Mouse (Mus musculus): ENCODE data around the gene Pex11a. TPM values are rescaled to one million over a fixed set of nuclear protein-coding genes. Genes with fewer than 3 reads are reported as not detected.
A peak's percentile ranks its signal among the peaks of the same experiment; 100 is the strongest.
"Not testable (repeated sequence)": the region's sequence is repeated elsewhere in the genome, so short reads cannot be mapped to it uniquely, and the experiment has no call there.

Pex11a gene
- 10.0 and 14.5 TPM in 2 replicates for polyA plus RNA-seq (2015; fragmentation: Nextera tagmentation; extraction: Ambion mirVana)

DNA sequence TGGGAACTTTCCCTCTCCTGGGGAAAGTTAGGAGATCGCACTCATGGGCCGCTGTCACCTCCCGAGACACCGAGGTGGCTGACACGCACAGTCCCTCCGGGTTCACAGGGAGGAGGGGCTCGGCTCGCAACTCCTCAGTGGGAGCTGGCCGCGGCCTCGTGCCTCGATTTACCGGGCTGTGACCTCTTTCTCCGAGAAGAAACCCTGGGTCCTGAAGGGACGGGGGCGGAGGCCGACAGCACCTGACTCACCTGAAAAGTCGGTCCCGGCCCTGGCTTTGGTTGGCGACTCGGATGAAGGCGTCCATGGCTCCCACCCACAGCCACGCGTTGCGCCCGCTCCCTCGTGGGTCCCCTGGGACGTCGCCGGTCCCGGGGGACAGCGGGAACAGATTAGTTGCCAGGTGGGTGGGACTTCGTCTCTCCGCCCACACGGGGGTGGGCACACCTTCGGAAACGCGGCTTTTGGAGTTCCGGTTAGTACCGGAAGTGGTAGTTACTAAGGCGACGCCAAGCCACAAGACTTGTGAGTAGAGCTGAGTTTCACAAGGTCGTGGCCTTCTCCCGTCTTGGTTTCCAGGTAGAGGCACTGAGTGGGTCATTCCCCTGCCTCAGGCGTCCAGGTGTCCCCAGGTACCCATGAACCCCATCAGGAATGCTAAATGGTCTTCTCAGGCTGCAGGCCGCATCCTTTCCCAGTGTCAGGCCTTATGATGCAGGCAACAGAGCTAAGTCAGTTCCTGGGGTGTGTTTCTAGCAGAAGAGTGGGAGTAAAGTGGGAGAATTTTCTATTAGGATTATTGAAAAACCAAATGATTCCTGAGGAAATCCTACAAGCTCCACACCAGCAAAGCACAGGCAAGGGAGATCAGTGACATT lies at the start of gene Pex11a, which contains the start of gene Wdr93:
Gene Pex11a, minus strand, starts transcription at position 473 of the 878 bp plus-strand sequence.
Gene Wdr93, plus strand, starts transcription at position 505 of the 878 bp plus-strand sequence.
- 2% methylated on average over 44 of the region's 46 CpGs for whole genome bisulfite sequencing
- H3K4me2 ChIP-seq (ENCODE audit: low read depth, low read length) = peak within 1 kb of the TSS; percentile 96
- peak within 1 kb of the TSS; percentile 80 for H3K4me3 ChIP-seq (ENCODE audit: low read length)
- no peaks in the 10 kb centered on the region for H3K27me3 ChIP-seq (ENCODE audit: control insufficient read depth, insufficient read depth, low read depth, low read length)
- ATAC-seq (ENCODE audit: low read depth) = peak; percentile 90
- H3K9me3 ChIP-seq (ENCODE audit: control insufficient read depth, low read length) = no peaks in the 10 kb centered on the region
- H3K27ac ChIP-seq (ENCODE audit: low read length) = no peak within 1 kb of the TSS
- H3K4me1 ChIP-seq (replicated peaks; ENCODE audit: control insufficient read depth, insufficient read depth, low read length) = peaks cover 3% of the 10 kb centered on the region
- H3K9ac ChIP-seq (ENCODE audit: low read length) = peak within 1 kb of the TSS; percentile 76
- no peaks in the 10 kb centered on the region; the same call in 1 of the 2 replicates for H3K36me3 ChIP-seq (ENCODE audit: control insufficient read depth, insufficient read depth, low read length)

DNA sequence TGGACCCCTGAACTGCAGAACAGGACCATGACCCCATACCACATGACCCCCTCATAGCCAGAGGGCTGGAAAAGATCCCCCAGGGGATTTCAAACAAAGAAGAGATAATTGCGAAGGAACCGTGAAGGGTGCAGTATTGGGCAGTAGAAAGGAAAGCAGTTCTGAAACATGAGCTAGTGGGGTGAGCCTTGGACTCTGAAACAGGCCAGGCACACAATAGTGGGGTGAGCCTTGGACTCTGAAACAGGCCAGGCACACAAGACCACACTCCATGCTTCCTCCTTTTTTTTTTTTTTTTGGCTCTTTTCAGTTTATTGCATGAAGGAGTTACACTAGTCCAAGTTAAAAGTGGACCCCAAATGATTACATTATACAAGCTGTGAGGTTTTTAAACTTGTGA lies 46.9 kb upstream of the Pex11a start:
- H3K9me3 ChIP-seq (ENCODE audit: control insufficient read depth, low read length); ATAC-seq (ENCODE audit: low read depth): not testable (repeated sequence)

DNA sequence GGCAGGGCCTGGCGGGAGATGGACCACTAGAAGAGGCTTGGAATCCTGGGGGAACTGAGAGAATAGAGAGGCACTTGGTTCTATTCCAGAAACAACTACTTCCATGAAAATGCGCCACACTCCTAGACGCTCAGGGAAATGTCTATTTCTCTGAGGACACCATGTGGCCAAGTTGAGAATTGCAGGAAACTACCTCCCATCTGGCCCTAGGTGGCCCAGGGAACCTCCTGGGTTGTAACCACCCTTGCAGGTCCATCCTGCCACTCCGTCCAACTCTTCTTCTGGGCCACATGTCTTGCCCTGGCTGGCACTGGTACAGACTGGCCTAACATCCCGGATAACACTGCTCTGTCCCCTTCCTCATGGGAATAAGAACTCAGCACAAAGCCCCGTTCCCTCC lies 43.4 kb upstream of the Pex11a start:
- Histone ChIP-seq H3K36me3 (ENCODE audit: control insufficient read depth, insufficient read depth, low read length) (no peaks in the 10 kb centered on the region), H3K9ac (ENCODE audit: low read length) (no peak overlapping the region), H3K4me3 (ENCODE audit: low read length) (no peak overlapping the region), H3K27me3 (ENCODE audit: control insufficient read depth, insufficient read depth, low read depth, low read length) (peaks cover 10% of the 10 kb centered on the region), H3K4me2 (ENCODE audit: low read depth, low read length) (no peak overlapping the region), H3K9me3 (ENCODE audit: control insufficient read depth, low read length) (no peaks in the 10 kb centered on the region), H3K4me1 (replicated peaks; ENCODE audit: control insufficient read depth, insufficient read depth, low read length) (no peaks in the 10 kb centered on the region), H3K27ac (ENCODE audit: low read length) (no peak overlapping the region)
- WGBS = 17% methylated on average over 6 of the region's 6 CpGs
- peak; percentile 34 for ATAC-seq (ENCODE audit: low read depth)

More for the DNA sequence above, 46.9 kb upstream of the Pex11a start:
- not testable (repeated sequence) for H3K9ac ChIP-seq (ENCODE audit: low read length); H3K4me2 ChIP-seq (ENCODE audit: low read depth, low read length); H3K4me3 ChIP-seq (ENCODE audit: low read length); H3K36me3 ChIP-seq (ENCODE audit: control insufficient read depth, insufficient read depth, low read length); H3K4me1 ChIP-seq (replicated peaks; ENCODE audit: control insufficient read depth, insufficient read depth, low read length); H3K27ac ChIP-seq (ENCODE audit: low read length)
- H3K27me3 ChIP-seq (ENCODE audit: control insufficient read depth, insufficient read depth, low read depth, low read length) = peaks cover 44% of the 10 kb centered on the region
- WGBS = 29% methylated on average over 2 of the region's 2 CpGs

DNA sequence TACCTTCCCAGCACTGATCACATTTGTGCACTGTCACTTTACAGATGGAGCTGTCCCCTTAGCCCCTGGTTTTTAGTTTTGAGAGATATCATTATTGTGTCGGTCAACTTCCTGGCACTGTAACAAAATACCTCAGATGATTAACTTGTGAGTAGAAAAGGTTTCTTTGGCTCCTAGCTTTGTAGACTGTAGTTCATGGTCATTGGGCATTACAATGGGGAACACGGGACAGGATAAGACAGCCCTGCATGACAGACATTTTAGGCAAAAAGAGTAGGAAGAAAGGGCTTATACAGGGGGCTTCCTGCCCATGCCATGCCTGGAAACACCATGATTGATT lies 39.6 kb upstream of the Pex11a start:
- H3K27me3 ChIP-seq (ENCODE audit: control insufficient read depth, insufficient read depth, low read depth, low read length) = no peaks in the 10 kb centered on the region; the same call in 1 of the 2 replicates
- no peaks in the 10 kb centered on the region for H3K36me3 ChIP-seq (ENCODE audit: control insufficient read depth, insufficient read depth, low read length)
- H3K9ac ChIP-seq (ENCODE audit: low read length) = no peak overlapping the region
- H3K27ac ChIP-seq (ENCODE audit: low read length) = no peak overlapping the region
- peaks cover 4% of the 10 kb centered on the region; the same call in 1 of the 2 replicates for H3K4me1 ChIP-seq (replicated peaks; ENCODE audit: control insufficient read depth, insufficient read depth, low read length)
- 83% methylated on average over 2 of the region's 2 CpGs for WGBS
- no peak overlapping the region for H3K4me2 ChIP-seq (ENCODE audit: low read depth, low read length)
- H3K9me3 ChIP-seq (ENCODE audit: control insufficient read depth, low read length) = no peaks in the 10 kb centered on the region
- no peak overlapping the region for H3K4me3 ChIP-seq (ENCODE audit: low read length)
- ATAC-seq (ENCODE audit: low read depth) = no peak

DNA sequence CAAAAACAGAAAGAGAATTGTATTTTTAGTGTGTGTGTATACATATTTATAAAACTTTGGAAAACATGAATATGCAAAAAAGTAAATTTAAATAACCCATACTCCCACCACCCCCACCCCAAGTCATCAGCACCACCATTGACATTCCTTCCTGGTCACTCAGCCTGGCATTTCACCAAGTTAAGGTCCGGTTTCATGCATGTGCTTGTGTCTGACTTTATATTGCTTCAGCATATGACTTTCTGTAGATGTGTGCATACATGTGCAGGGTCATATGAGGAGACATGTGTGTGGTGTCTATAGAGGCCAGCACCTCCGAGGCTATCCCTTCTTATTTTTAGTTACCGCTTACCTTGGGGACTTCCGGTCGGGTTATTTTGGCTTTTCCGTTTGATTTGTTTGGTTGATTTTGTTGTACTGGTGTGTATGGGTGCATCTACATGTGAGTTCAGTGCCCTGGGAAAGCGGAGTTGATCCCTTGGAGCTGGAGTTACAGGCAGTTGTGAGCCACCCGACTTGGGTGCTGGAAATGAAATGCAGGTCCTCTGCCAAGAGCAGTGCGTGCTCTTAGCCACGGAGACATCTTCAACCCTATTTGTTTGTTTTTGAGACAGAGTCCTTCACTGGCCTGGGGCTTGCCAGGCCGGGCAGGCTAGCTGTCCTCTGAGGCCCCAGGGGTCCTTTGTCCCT lies 39.0 kb upstream of the Pex11a start:
- H3K27me3 ChIP-seq (ENCODE audit: control insufficient read depth, insufficient read depth, low read depth, low read length) = no peaks in the 10 kb centered on the region; the same call in 1 of the 2 replicates
- no peaks in the 10 kb centered on the region for H3K36me3 ChIP-seq (ENCODE audit: control insufficient read depth, insufficient read depth, low read length)
- H3K4me2 ChIP-seq (ENCODE audit: low read depth, low read length) = no peak overlapping the region
- no peak overlapping the region for H3K4me3 ChIP-seq (ENCODE audit: low read length)
- ATAC-seq (ENCODE audit: low read depth) = no peak
- peaks cover 4% of the 10 kb centered on the region; the same call in 1 of the 2 replicates for H3K4me1 ChIP-seq (replicated peaks; ENCODE audit: control insufficient read depth, insufficient read depth, low read length)
- no peaks in the 10 kb centered on the region for H3K9me3 ChIP-seq (ENCODE audit: control insufficient read depth, low read length)
- H3K27ac ChIP-seq (ENCODE audit: low read length) = no peak overlapping the region
- H3K9ac ChIP-seq (ENCODE audit: low read length) = no peak overlapping the region
- WGBS = 69% methylated on average over 11 of the region's 11 CpGs

DNA sequence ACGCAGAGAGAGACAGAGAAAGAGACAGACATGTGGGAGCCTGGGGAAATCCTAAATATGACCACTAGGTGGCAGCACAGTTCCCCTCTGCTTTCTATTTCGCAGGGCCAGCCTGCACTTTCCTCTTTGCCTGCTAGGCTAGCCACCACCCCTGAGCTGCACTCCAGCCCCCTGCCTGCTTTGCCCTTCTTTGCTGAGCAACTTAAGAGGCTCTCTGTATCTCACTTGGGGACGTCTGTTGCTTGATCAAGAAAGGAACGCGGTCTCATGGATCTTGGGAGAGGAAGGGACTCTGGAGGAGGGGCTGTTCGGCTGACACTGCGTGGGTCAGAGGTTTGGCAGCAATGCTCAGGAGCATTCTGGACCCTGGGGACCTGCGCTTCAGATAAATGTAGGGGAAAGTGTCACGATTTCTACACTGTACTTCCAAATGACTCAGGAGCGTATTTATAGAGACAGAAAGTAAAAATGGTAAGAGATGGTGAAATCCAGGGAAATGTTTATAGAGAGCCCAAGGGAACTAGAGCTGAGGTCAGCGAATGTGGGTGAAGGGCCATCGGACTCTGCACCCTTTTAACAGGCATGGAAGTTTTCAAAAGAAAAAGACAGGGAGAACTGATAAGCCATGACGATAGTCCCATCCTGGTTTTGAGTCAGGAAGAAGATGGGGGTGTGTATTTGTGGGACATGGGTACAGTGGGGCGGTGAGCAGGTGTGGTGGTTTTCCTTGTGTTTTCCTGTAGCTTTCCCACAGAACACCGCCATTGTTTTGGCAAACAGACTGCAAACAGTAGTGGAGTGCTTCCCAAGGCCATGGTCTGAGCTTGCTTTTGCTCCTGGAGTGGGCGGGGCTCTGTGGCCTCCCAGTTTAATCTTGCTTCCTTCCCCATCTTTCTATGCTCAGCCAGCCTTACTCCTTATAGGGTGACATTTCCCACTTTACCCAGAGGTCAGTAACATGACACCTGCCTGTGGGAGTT lies 38.0 kb upstream of the Pex11a start:
- peak overlapping the region; percentile 46 for H3K4me3 ChIP-seq (ENCODE audit: low read length)
- peak; percentile 74 for ATAC-seq (ENCODE audit: low read depth)
- peak overlapping the region; percentile 66 for H3K9ac ChIP-seq (ENCODE audit: low read length)
- no peaks in the 10 kb centered on the region for H3K9me3 ChIP-seq (ENCODE audit: control insufficient read depth, low read length)
- 24% methylated on average over 16 of the region's 16 CpGs for WGBS
- peak overlapping the region; percentile 64 for H3K4me2 ChIP-seq (ENCODE audit: low read depth, low read length)
- H3K36me3 ChIP-seq (ENCODE audit: control insufficient read depth, insufficient read depth, low read length) = no peaks in the 10 kb centered on the region
- H3K4me1 ChIP-seq (replicated peaks; ENCODE audit: control insufficient read depth, insufficient read depth, low read length) = peaks cover 4% of the 10 kb centered on the region; the same call in 1 of the 2 replicates
- H3K27ac ChIP-seq (ENCODE audit: low read length) = no peak overlapping the region
- H3K27me3 ChIP-seq (ENCODE audit: control insufficient read depth, insufficient read depth, low read depth, low read length) = no peaks in the 10 kb centered on the region; the same call in 1 of the 2 replicates

DNA sequence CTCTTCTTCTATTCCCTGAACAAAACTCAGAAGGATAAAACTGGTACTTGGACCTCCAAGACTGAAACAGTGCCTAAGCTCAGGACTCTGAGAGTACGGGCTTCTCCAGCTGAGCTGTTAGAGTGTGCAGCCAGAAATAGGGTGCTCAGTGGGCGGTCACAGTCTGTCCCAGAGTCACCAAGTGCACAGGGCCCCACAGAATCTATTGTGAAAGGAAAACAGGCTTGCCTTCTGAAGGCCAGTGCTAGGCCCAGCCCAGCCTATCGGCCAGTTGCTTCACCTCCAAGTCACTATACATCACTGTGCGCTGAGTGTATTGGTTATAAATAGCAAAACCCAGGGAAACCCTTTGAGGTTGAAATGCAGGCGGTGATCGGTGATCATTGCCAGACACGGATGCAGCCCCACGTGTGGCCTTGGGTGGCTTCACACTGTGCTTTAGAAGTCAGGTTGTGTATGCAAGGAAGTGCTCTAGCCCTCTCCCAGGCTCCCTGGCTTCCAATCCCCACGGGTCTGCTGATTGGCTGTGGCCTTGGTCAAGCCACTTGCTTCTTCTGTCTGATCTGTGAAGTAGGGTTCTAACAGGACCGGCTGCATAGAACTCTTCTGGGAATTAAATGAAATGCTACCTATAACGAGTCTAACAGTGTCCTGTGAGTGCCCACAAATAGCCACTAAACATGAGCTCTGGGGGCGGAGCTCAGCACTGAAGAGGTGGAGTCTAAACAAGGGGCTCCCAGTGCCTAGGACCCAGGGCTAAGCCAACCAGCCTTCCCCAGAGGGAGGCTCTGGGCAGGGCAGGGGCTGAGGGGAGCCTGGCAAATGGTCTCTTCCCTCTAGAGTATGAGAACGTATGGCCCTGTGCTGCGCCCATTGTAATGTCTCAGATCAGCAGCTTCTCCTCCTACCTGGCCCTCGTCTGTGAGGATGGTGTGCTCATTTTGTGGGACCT lies 28.9 kb upstream of the Pex11a start:
- no peak for ATAC-seq (ENCODE audit: low read depth)
- no peaks in the 10 kb centered on the region for H3K27me3 ChIP-seq (ENCODE audit: control insufficient read depth, insufficient read depth, low read depth, low read length)
- H3K27ac ChIP-seq (ENCODE audit: low read length) = no peak overlapping the region
- H3K4me2 ChIP-seq (ENCODE audit: low read depth, low read length) = no peak overlapping the region
- no peaks in the 10 kb centered on the region for H3K36me3 ChIP-seq (ENCODE audit: control insufficient read depth, insufficient read depth, low read length)
- no peak overlapping the region for H3K9ac ChIP-seq (ENCODE audit: low read length)
- no peaks in the 10 kb centered on the region; the same call in 1 of the 2 replicates for H3K4me1 ChIP-seq (replicated peaks; ENCODE audit: control insufficient read depth, insufficient read depth, low read length)
- H3K4me3 ChIP-seq (ENCODE audit: low read length) = no peak overlapping the region
- H3K9me3 ChIP-seq (ENCODE audit: control insufficient read depth, low read length) = no peaks in the 10 kb centered on the region
- WGBS = 46% methylated on average over 15 of the region's 15 CpGs

DNA sequence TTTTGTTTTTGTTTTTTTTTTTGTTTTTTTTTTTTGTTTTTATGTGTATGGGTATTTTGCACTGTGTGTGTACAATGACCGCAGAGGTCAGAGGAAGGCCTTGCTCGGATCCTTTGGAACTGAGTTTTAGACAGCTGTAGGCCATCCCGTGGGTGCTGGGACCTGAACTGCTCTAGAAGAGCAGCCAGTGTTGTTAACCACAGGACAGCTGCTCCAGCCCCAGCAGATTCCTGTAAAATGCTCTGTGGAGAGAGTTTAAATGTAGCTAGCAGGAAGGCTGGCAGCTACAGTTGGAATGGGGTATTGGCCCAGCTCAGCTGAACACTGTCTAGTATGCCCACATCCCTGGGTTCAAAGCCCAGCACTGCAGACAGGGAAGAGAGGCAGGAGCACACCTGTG lies 26.7 kb upstream of the Pex11a start:
- no peaks in the 10 kb centered on the region; the same call in 1 of the 2 replicates for H3K4me1 ChIP-seq (replicated peaks; ENCODE audit: control insufficient read depth, insufficient read depth, low read length)
- H3K27me3 ChIP-seq (ENCODE audit: control insufficient read depth, insufficient read depth, low read depth, low read length) = no peaks in the 10 kb centered on the region
- H3K4me2 ChIP-seq (ENCODE audit: low read depth, low read length) = no peak overlapping the region
- no peak overlapping the region for H3K4me3 ChIP-seq (ENCODE audit: low read length)
- ATAC-seq (ENCODE audit: low read depth) = no peak
- no peak overlapping the region for H3K9ac ChIP-seq (ENCODE audit: low read length)
- no peaks in the 10 kb centered on the region for H3K9me3 ChIP-seq (ENCODE audit: control insufficient read depth, low read length)
- H3K27ac ChIP-seq (ENCODE audit: low read length) = no peak overlapping the region
- no peaks in the 10 kb centered on the region for H3K36me3 ChIP-seq (ENCODE audit: control insufficient read depth, insufficient read depth, low read length)
- WGBS = 64% methylated on average over 3 of the region's 3 CpGs

Data from lung, embryonic 16.5 days (tissue).